Mouse (Mus musculus): Measurements from ENCODE around the gene Mthfd1l. TPM values are rescaled to one million over a fixed set of nuclear protein-coding genes. Genes with fewer than 3 reads are reported as not detected.
"Not testable (repeated sequence)": the region's sequence is repeated elsewhere in the genome, so short reads cannot be mapped to it uniquely, and the experiment has no call there.

Mthfd1l gene
- polyA plus RNA-seq, 1 experiment from 2014 or later, result 13.0 TPM

DNA sequence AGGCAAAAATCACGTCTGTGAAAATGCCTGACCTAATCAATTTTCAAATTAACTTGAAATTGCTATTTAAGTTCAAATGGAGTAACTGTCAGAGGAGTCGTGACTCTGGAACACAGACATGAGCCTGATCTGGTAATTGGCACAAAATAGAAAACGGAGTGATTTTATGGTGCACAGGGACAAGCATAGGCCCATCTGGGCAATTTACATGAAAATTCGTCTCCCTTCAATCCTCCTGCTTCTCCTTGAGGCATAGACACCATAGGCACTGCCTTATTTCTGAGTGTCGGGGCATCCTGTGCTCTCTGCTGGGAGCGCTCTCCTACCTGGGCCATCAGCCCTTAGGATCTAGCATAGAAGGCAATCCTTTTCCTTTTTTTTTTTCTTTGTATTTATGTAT, 216.5 kb downstream of the Mthfd1l start:
- WGBS, result 81% methylated on average over 6 of the region's 6 CpGs
- Histone ChIP-seq H3K9ac (no peak overlapping the region), H3K4me2 (no peak overlapping the region), H3K27me3 (replicated peaks) (no peaks in the 10 kb centered on the region), H3K4me3 (no peak overlapping the region), H3K9me3 (no peaks in the 10 kb centered on the region), H3K36me3 (no peaks in the 10 kb centered on the region), H3K27ac (replicated peaks) (no peak overlapping the region), H3K4me1 (peaks cover 18% of the 10 kb centered on the region)
- no peak for ATAC-seq (ENCODE audit: extremely low read depth, insufficient number of reproducible peaks, low FRiP score, low TSS enrichment)

- Histone ChIP-seq H3K9me3 (no peaks in the 10 kb centered on the region), H3K4me1 (no peaks in the 10 kb centered on the region), H3K4me3 (no peak overlapping the region), H3K27me3 (replicated peaks) (no peaks in the 10 kb centered on the region), H3K36me3 (no peaks in the 10 kb centered on the region), H3K9ac (no peak overlapping the region), H3K4me2 (no peak overlapping the region), H3K27ac (replicated peaks) (no peak overlapping the region)
- WGBS, result 78% methylated on average over 6 of the region's 6 CpGs
- ATAC-seq (ENCODE audit: extremely low read depth, insufficient number of reproducible peaks, low FRiP score, low TSS enrichment), result no peak
Measured at GRCm38 (mm10) chr10:4198978-4199377, 226.1 kb downstream of the Mthfd1l start.

DNA sequence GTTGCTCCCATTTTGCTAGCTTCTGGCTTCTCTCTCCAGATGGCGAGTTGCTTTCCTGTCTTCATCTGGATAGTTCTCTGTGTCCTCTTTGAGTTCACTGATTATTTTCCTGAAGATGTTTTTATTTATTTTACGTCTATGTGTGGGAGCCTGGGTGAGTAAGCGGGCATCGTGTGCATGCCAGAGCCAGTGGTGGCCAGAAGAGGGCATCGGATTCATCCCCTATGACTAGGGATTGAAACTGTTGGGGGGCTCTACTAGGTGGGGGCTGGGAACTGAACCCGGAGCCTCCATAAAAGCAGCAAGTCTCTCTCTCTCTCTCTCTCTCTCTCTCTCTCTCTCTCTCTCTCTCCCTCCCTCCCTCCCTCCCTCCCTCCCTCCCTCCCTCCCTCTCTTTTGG, 227.0 kb downstream of the Mthfd1l start:
- no peak overlapping the region for H3K4me3 ChIP-seq
- no peaks in the 10 kb centered on the region for H3K9me3 ChIP-seq
- no peak for ATAC-seq (ENCODE audit: extremely low read depth, insufficient number of reproducible peaks, low FRiP score, low TSS enrichment)
- H3K4me1 ChIP-seq, result no peaks in the 10 kb centered on the region
- H3K27me3 ChIP-seq (replicated peaks), result no peaks in the 10 kb centered on the region
- no peaks in the 10 kb centered on the region for H3K36me3 ChIP-seq
- no peak overlapping the region for H3K9ac ChIP-seq
- H3K4me2 ChIP-seq, result no peak overlapping the region
- H3K27ac ChIP-seq (replicated peaks), result no peak overlapping the region
- 74% methylated on average over 6 of the region's 6 CpGs for WGBS

DNA sequence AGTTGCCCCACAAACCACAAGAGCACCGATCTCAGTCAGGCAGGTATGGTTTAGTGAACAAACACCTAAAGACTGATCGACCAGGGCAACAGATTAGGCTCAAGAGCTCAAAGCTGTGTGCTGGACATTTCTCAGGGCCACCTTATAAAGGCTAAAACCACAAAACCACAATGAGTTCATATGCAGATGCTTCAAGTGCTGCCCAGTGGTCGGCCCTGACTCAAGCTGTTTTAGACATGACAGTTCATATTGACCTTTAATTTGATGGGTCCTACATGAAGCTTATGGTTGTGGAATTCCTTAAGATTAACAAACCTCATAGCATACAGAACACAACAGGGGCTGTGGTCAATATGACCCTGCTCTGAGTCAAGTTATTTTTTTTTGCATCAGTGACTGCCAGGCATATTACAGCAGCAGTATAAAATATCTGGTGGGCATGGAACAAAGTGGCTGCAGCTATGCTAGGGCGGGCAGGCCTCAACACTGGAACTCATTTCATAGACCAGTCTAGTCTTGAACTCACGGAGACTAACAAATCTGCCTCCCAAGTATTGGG, 227.7 kb downstream of the Mthfd1l start:
- WGBS, result 80% methylated on average over 5 of the region's 5 CpGs
- Histone ChIP-seq H3K4me1 (no peaks in the 10 kb centered on the region), H3K36me3 (no peaks in the 10 kb centered on the region), H3K4me3 (no peak overlapping the region), H3K9ac (no peak overlapping the region), H3K9me3 (no peaks in the 10 kb centered on the region), H3K27ac (replicated peaks) (no peak overlapping the region), H3K4me2 (no peak overlapping the region), H3K27me3 (replicated peaks) (no peaks in the 10 kb centered on the region)
- no peak for ATAC-seq (ENCODE audit: extremely low read depth, insufficient number of reproducible peaks, low FRiP score, low TSS enrichment)

DNA sequence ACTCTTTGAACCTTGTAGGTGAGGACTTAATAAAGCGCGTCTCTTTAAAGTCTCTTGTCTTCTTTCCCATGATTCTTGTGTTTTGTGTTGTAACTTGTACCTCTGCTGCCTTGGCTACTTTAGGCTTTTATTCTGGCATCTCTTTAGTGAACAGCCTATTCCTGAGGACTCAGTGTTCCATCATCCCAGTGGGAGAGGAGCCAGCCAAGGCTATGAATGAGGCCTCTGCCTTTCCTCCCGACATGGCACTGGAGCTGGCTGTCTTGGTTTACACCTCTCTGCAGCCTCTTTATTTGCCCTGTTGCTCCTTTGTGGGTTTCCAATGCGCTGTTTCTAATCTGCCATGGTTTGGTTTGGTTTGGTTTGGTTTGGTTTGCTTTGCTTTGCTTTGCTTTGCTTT, 228.2 kb downstream of the Mthfd1l start:
- no peak for ATAC-seq (ENCODE audit: extremely low read depth, insufficient number of reproducible peaks, low FRiP score, low TSS enrichment)
- no peak overlapping the region for H3K9ac ChIP-seq
- no peaks in the 10 kb centered on the region for H3K4me1 ChIP-seq
- 80% methylated on average over 4 of the region's 4 CpGs for WGBS
- no peak overlapping the region for H3K4me2 ChIP-seq
- no peak overlapping the region for H3K4me3 ChIP-seq
- no peaks in the 10 kb centered on the region for H3K9me3 ChIP-seq
- H3K27me3 ChIP-seq (replicated peaks), result no peaks in the 10 kb centered on the region
- no peak overlapping the region for H3K27ac ChIP-seq (replicated peaks)
- no peaks in the 10 kb centered on the region for H3K36me3 ChIP-seq

- not testable (repeated sequence) for ATAC-seq (ENCODE audit: extremely low read depth, insufficient number of reproducible peaks, low FRiP score, low TSS enrichment); H3K27ac ChIP-seq (replicated peaks); H3K4me3 ChIP-seq; H3K4me1 ChIP-seq; H3K36me3 ChIP-seq; H3K9me3 ChIP-seq; H3K4me2 ChIP-seq; H3K9ac ChIP-seq; H3K27me3 ChIP-seq (replicated peaks)
- 47% methylated on average over 6 of the region's 6 CpGs for WGBS
Measured at GRCm38 (mm10) chr10:4203651-4204050, 230.7 kb downstream of the Mthfd1l start.

- H3K4me3 ChIP-seq, result no peak overlapping the region
- 0 out of 2 replicates have a peak, but pooled peaks cover 6% of the 10 kb centered on the region for H3K4me1 ChIP-seq
- no peaks in the 10 kb centered on the region; the same call in 1 of the 2 replicates for H3K27me3 ChIP-seq (replicated peaks)
- H3K36me3 ChIP-seq, result no peaks in the 10 kb centered on the region
- no peak overlapping the region for H3K27ac ChIP-seq (replicated peaks)
- no peak for ATAC-seq (ENCODE audit: extremely low read depth, insufficient number of reproducible peaks, low FRiP score, low TSS enrichment)
- no peak overlapping the region for H3K9ac ChIP-seq
- no peaks in the 10 kb centered on the region for H3K9me3 ChIP-seq
- H3K4me2 ChIP-seq, result no peak overlapping the region
- 83% methylated on average over 15 of the region's 15 CpGs for WGBS
Measured at GRCm38 (mm10) chr10:4209040-4209439, 236.1 kb downstream of the Mthfd1l start.

- H3K4me3 ChIP-seq, result peak overlapping the region; percentile 41
- peak overlapping the region; percentile 71 for H3K4me2 ChIP-seq
- peak overlapping the region; percentile 73 for H3K9ac ChIP-seq
- no peak for ATAC-seq (ENCODE audit: extremely low read depth, insufficient number of reproducible peaks, low FRiP score, low TSS enrichment)
- H3K27me3 ChIP-seq (replicated peaks), result no peaks in the 10 kb centered on the region; the same call in 1 of the 2 replicates
- 0 out of 2 replicates have a peak, but pooled peaks cover 6% of the 10 kb centered on the region for H3K4me1 ChIP-seq
- H3K9me3 ChIP-seq, result no peaks in the 10 kb centered on the region
- H3K27ac ChIP-seq (replicated peaks), result no peak overlapping the region
- 23% methylated on average over 24 of the region's 24 CpGs for WGBS
- H3K36me3 ChIP-seq, result no peaks in the 10 kb centered on the region
Measured at GRCm38 (mm10) chr10:4210313-4211066, 237.6 kb downstream of the Mthfd1l start.

DNA sequence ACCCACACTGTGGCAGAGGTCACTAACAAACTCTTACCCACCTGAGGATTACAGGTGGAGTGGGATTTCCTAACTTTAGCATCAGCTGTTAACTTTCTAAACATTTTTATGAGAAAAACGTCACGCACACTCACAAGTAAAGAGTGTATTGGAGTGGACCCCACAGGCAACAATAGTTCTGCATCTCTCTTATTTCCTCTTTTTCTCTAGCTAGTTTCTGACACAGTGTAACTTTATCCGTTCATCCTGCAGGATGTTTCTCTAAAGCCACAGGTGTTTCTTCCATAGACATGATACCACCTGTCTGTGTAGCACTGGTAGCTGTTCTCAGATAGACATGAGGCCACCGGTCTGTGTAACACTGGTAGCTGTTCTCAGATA, 238.1 kb downstream of the Mthfd1l start:
- Histone ChIP-seq H3K9me3 (no peaks in the 10 kb centered on the region), H3K4me2 (peak overlapping the region; percentile 71), H3K27ac (replicated peaks) (no peak overlapping the region), H3K9ac (no peak overlapping the region), H3K4me3 (peak overlapping the region; percentile 41; the same call in 1 of the 2 replicates), H3K27me3 (replicated peaks) (no peaks in the 10 kb centered on the region; the same call in 1 of the 2 replicates), H3K36me3 (no peaks in the 10 kb centered on the region), H3K4me1 (0 out of 2 replicates have a peak, but pooled peaks cover 6% of the 10 kb centered on the region)
- ATAC-seq (ENCODE audit: extremely low read depth, insufficient number of reproducible peaks, low FRiP score, low TSS enrichment), result no peak
- 73% methylated on average over 4 of the region's 4 CpGs for WGBS

Other genes with a start within 250 kb of the Mthfd1l start
- 5.9 and 7.4 TPM in 2 replicates for gene Plekhg1, start 232.8 kb upstream of the Mthfd1l start, polyA plus RNA-seq (2015; fragmentation: Nextera tagmentation; extraction: Ambion mirVana)

Data from heart, embryonic 13.5 days (tissue).